Mouse (Mus musculus) heart, embryonic 14.5 days (tissue): ENCODE results near the gene Dnajc30. TPM values are rescaled to one million over a fixed set of nuclear protein-coding genes. Genes with fewer than 3 reads are reported as not detected.

ENCODE experiments used
- ATAC-seq: fragments of 200-750 bp; cut with Nextera tagmentation; 2 replicates; pipeline ENCODE4 v1.8.0; 2017; ENCODE audit warnings: low read depth, moderate TSS enrichment; ENCODE audit not compliant: insufficient number of reproducible peaks, insufficient read depth, low FRiP score
- H3K27ac ChIP-seq, 2 experiments: fragments of 200-500 bp in 1 of 2; fragments of 300-500 bp in 1 of 2; sonication (generic) in 1 of 2; replicated peaks in 1 of 2; 2 replicates each; pipeline ENCODE4 v1.5.1; 2012 to 2014; ENCODE audit warnings: low read depth in 2 of 2, low read length in 2 of 2, control low read depth in 1 of 2, mild to moderate bottlenecking in 1 of 2, mixed read lengths in 1 of 2; ENCODE audit not compliant: control insufficient read depth in 1 of 2, insufficient read depth in 1 of 2
- H3K27me3 ChIP-seq: fragments of 300-500 bp; sonication (generic); 2 replicates; pipeline ENCODE4 v1.6.1; 2014; ENCODE audit warnings: mild to moderate bottlenecking, low read length, control low read depth; ENCODE audit not compliant: control insufficient read depth, insufficient read depth
- H3K36me3 ChIP-seq: fragments of 300-500 bp; sonication (generic); 2 replicates; pipeline ENCODE4 v1.6.1; 2014; ENCODE audit warnings: mild to moderate bottlenecking, control low read depth, low read length, mixed read lengths; ENCODE audit not compliant: control insufficient read depth, insufficient read depth
- H3K4me1 ChIP-seq, 2 experiments: fragments of 200-500 bp in 1 of 2; fragments of 300-500 bp in 1 of 2; sonication (generic) in 1 of 2; 2 replicates each; pipeline ENCODE4 v1.6.1; 2012 to 2014; ENCODE audit warnings: low read length in 2 of 2, control low read depth in 1 of 2, mixed read lengths in 1 of 2; ENCODE audit not compliant: control insufficient read depth in 2 of 2, insufficient read depth in 2 of 2
- H3K4me2 ChIP-seq: fragments of 300-500 bp; sonication (generic); 2 replicates; pipeline ENCODE4 v1.6.1; 2014; ENCODE audit warnings: mild to moderate bottlenecking, low read length
- H3K4me3 ChIP-seq, 2 experiments: fragments of 200-500 bp in 1 of 2; fragments of 300-500 bp in 1 of 2; sonication (generic) in 1 of 2; 2 replicates each; pipeline ENCODE4 v1.5.1; 2012 to 2014; ENCODE audit warnings: low read length in 2 of 2, mild to moderate bottlenecking in 2 of 2, control low read depth in 1 of 2, low read depth in 1 of 2, moderate library complexity in 1 of 2; ENCODE audit not compliant: control insufficient read depth in 1 of 2, insufficient read depth in 1 of 2
- H3K9ac ChIP-seq: fragments of 300-500 bp; sonication (generic); 2 replicates; pipeline ENCODE4 v1.6.1; 2014; ENCODE audit warnings: mild to moderate bottlenecking, low read length
- H3K9me3 ChIP-seq: fragments of 300-500 bp; sonication (generic); 2 replicates; pipeline ENCODE4 v1.6.1; 2016; ENCODE audit warnings: low read length, control low read depth; ENCODE audit not compliant: control insufficient read depth
- WGBS: fragments of 180-500 bp; shearing (Covaris S2); extraction: QIAGEN DNeasy Blood & Tissue Kit; methylation state at CpG from one replicate; pipeline ENCODE4 v1.1.7; 2014; 5-methylcytosine and 5-hydroxymethylcytosine counted together
- polyA plus RNA-seq: library from polyadenylated mRNA; unstranded; fragments of >200 nt; fragmentation: Nextera tagmentation; extraction: Ambion mirVana; gene quantifications from 2 replicates; pipeline ENCODE4 v1.2.1, GENCODE M21; 2014

Dnajc30 gene
- 30.6 and 31.1 TPM in 2 replicates for polyA plus RNA-seq

- peak; percentile 94 for ATAC-seq
- Histone ChIP-seq H3K36me3 (peaks cover 32% of the 10 kb centered on the region), H3K9me3 (no peaks in the 10 kb centered on the region), H3K27ac (peak within 1 kb of the TSS; percentile 25 to 45; a peak in 1 of 4 replicates), H3K4me2 (peak within 1 kb of the TSS; percentile 97), H3K4me1 (peaks cover 6 to 10% of the 10 kb centered on the region in 2 experiments; a peak in 2 of 4 replicates), H3K4me3 (peak within 1 kb of the TSS; percentile 86 to 90), H3K9ac (peak within 1 kb of the TSS; percentile 81), H3K27me3 (no peaks in the 10 kb centered on the region)
- under 1% methylated on average over 52 of the region's 52 CpGs for WGBS
Observed at GRCm38 (mm10) chr5:135063629-135064381, at the start of gene Dnajc30. Gene Dnajc30, plus strand, starts transcription at chr5:135064202.

GRCm38 (mm10) chr5:135015497-135015896 is 48.5 kb upstream of the Dnajc30 start:
- peaks cover 3 to 13% of the 10 kb centered on the region in 2 experiments for H3K4me1 ChIP-seq
- 14% methylated on average over 7 of the region's 7 CpGs for whole genome bisulfite sequencing
- H3K4me2 ChIP-seq = no peak overlapping the region
- H3K9ac ChIP-seq = no peak overlapping the region
- no peaks in the 10 kb centered on the region for H3K9me3 ChIP-seq
- H3K27me3 ChIP-seq = no peaks in the 10 kb centered on the region
- no peak overlapping the region for H3K4me3 ChIP-seq
- H3K36me3 ChIP-seq = peaks cover 13% of the 10 kb centered on the region
- no peak overlapping the region for H3K27ac ChIP-seq
- no peak for ATAC-seq

GRCm38 (mm10) chr5:135016224-135016759 is 47.7 kb upstream of the Dnajc30 start:
- Histone ChIP-seq H3K4me1 (peaks cover 5 to 16% of the 10 kb centered on the region in 2 experiments), H3K36me3 (peaks cover 8% of the 10 kb centered on the region; the same call in 1 of the 2 replicates), H3K4me3 (no peak overlapping the region), H3K9ac (no peak overlapping the region), H3K4me2 (no peak overlapping the region), H3K27me3 (no peaks in the 10 kb centered on the region), H3K27ac (no peak overlapping the region), H3K9me3 (no peaks in the 10 kb centered on the region)
- WGBS = 42% methylated on average over 4 of the region's 4 CpGs
- no peak for ATAC-seq

GRCm38 (mm10) chr5:135021814-135022213 is 42.2 kb upstream of the Dnajc30 start:
- 27% methylated on average over 6 of the region's 6 CpGs for WGBS
- Histone ChIP-seq H3K9me3 (no peaks in the 10 kb centered on the region), H3K27me3 (no peaks in the 10 kb centered on the region), H3K27ac (peak overlapping the region; percentile 82 to 85), H3K4me1 (peaks cover 24 to 38% of the 10 kb centered on the region in 2 experiments), H3K4me2 (0 out of 2 replicates have a peak overlapping the region, but pooled peaks have one; percentile 28), H3K9ac (no peak overlapping the region; the same call in 1 of the 2 replicates), H3K36me3 (no peaks in the 10 kb centered on the region), H3K4me3 (no peak overlapping the region)
- peak; percentile 70 for ATAC-seq

GRCm38 (mm10) chr5:135023344-135024173 is 40.4 kb upstream of the Dnajc30 start, which contains the start of gene Stx1a:
Gene Stx1a, plus strand, starts transcription at chr5:135023482.
- Histone ChIP-seq H3K27me3 (no peaks in the 10 kb centered on the region), H3K4me1 (peaks cover 27 to 41% of the 10 kb centered on the region in 2 experiments), H3K36me3 (no peaks in the 10 kb centered on the region), H3K27ac (peak within 1 kb of the TSS; percentile 33 to 85; a peak in 3 of 4 replicates), H3K4me2 (peak within 1 kb of the TSS; percentile 94), H3K4me3 (peak within 1 kb of the TSS; percentile 67 to 69), H3K9ac (peak within 1 kb of the TSS; percentile 83), H3K9me3 (no peaks in the 10 kb centered on the region)
- under 1% methylated on average over 61 of the region's 61 CpGs for WGBS
- ATAC-seq = peak; percentile 84

GRCm38 (mm10) chr5:135024665-135025224 is 39.3 kb upstream of the Dnajc30 start:
- peaks cover 36 to 52% of the 10 kb centered on the region in 2 experiments for H3K4me1 ChIP-seq

GRCm38 (mm10) chr5:135025899-135026298 is 38.1 kb upstream of the Dnajc30 start:
- WGBS = 30% methylated on average over 7 of the region's 7 CpGs
- Histone ChIP-seq H3K36me3 (no peaks in the 10 kb centered on the region), H3K4me1 (peaks cover 36 to 52% of the 10 kb centered on the region in 2 experiments), H3K9ac (no peak overlapping the region), H3K9me3 (no peaks in the 10 kb centered on the region), H3K4me2 (peak overlapping the region; percentile 94), H3K27me3 (no peaks in the 10 kb centered on the region), H3K4me3 (no peak overlapping the region), H3K27ac (no peak overlapping the region)
- no peak for ATAC-seq

More at GRCm38 (mm10) chr5:135024665-135025224, 39.3 kb upstream of the Dnajc30 start:
- H3K9me3 ChIP-seq = no peaks in the 10 kb centered on the region
- peak overlapping the region; percentile 94 for H3K4me2 ChIP-seq
- H3K27me3 ChIP-seq = no peaks in the 10 kb centered on the region
- peak overlapping the region; percentile 14 to 67 for H3K4me3 ChIP-seq
- peak overlapping the region; percentile 9; the same call in 1 of the 2 replicates for H3K9ac ChIP-seq
- peak; percentile 45; the same call in 1 of the 2 replicates for ATAC-seq
- H3K36me3 ChIP-seq = no peaks in the 10 kb centered on the region
- H3K27ac ChIP-seq = peak overlapping the region in 1 of 2 experiments; percentile 72; a peak in 2 of 4 replicates
- WGBS = 26% methylated on average over 11 of the region's 11 CpGs
